ENCODE assay signal across 10 mouse cellular contexts in the genomic region with DNA sequence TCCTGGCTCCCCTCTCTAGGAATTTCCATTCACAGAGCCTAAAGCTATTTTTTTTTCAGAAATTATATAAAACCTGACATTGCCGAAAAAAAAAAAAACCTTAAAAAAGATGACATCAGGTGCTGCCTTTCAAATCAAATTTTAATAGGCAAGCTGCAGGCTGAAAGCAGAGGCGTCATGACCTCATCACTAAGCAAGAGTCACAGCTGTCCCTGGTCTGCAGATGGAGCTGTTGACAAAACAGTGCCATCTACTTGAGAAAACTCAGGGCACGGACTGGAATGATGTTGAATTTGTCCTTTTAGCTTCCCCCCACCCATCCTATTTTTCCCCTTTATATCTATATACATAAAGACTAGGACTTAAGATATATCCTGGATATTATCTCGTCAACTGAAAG.
DNase-seq lines count a peak whose midpoint lies in the region; ATAC-seq and TF ChIP-seq lines count a peak whose summit lies in the region.
"Had no signal": no experiment of that assay in that cellular context is flagged by ENCODE, and none has a peak within 500 bp of the region (broad histone marks: within the 10 kb centered on the region; RNA-seq: fewer than 3 reads in every experiment).

No protein-coding gene starts in this region.

- no peak overlapping the region for H3K4me3 ChIP-seq in heart, postnatal 0 days (ENCODE audit: low read depth, low read length)
- no peak overlapping the region for H3K4me3 ChIP-seq in heart, embryonic 11.5 days (ENCODE audit: low read depth, low read length)
- H3K4me3 ChIP-seq in left cerebral cortex, adult 2 months = no peak overlapping the region
- no peak overlapping the region for H3K4me3 ChIP-seq in kidney, embryonic 15.5 days (replicated peaks)
- H3K4me3 ChIP-seq: embryonic facial prominence, embryonic 15.5 days had no signal

- no peak overlapping the region for H3K27ac ChIP-seq in heart, postnatal 0 days (ENCODE audit: low read depth)
- H3K27ac ChIP-seq in heart, embryonic 11.5 days (ENCODE audit: low read depth, low read length) = no peak overlapping the region
- H3K27ac ChIP-seq in left cerebral cortex, adult 2 months = no peak overlapping the region
- H3K27ac ChIP-seq in kidney, embryonic 15.5 days = no peak overlapping the region
- H3K27ac ChIP-seq: embryonic facial prominence, embryonic 15.5 days had no signal

- no peak for TF ChIP-seq EP300 in heart, postnatal 0 days (IDR thresholded peaks at IDR 0.05; ENCODE audit: low read depth)

- H3K27me3 ChIP-seq in heart, postnatal 0 days (ENCODE audit: control insufficient read depth, insufficient read depth, low read length) = no peaks in the 10 kb centered on the region
- H3K27me3 ChIP-seq in heart, embryonic 11.5 days (ENCODE audit: control insufficient read depth, insufficient read depth, low read length) = no peaks in the 10 kb centered on the region
- no peaks in the 10 kb centered on the region for H3K27me3 ChIP-seq in kidney, embryonic 15.5 days
- H3K27me3 ChIP-seq: embryonic facial prominence, embryonic 15.5 days had no signal

- H3K4me1 ChIP-seq in heart, postnatal 0 days (ENCODE audit: control insufficient read depth, insufficient read depth) = no peaks in the 10 kb centered on the region
- H3K4me1 ChIP-seq in heart, embryonic 11.5 days (ENCODE audit: control insufficient read depth, insufficient read depth, low read length) = no peaks in the 10 kb centered on the region
- no peaks in the 10 kb centered on the region for H3K4me1 ChIP-seq in kidney, embryonic 15.5 days
- H3K4me1 ChIP-seq: embryonic facial prominence, embryonic 15.5 days had no signal

- WGBS in heart, postnatal 0 days = 36% methylated on average over 4 of the region's 4 CpGs
- WGBS in heart, embryonic 11.5 days (ENCODE audit: insufficient replicate concordance) = 41% methylated on average over 4 of the region's 4 CpGs
- 43% methylated on average over 4 of the region's 4 CpGs for WGBS in kidney, embryonic 15.5 days

- TF ChIP-seq CTCF in heart, postnatal 0 days (IDR thresholded peaks at IDR 0.05; ENCODE audit: low read depth) = peak; percentile 47
- TF ChIP-seq CTCF in left cerebral cortex, adult 2 months (IDR thresholded peaks at IDR 0.05) = peak; percentile 49

- H3K4me2 ChIP-seq in heart, postnatal 0 days (ENCODE audit: low read depth, low read length) = no peak overlapping the region
- H3K4me2 ChIP-seq in heart, embryonic 11.5 days = no peak overlapping the region
- no peak overlapping the region for H3K4me2 ChIP-seq in kidney, embryonic 15.5 days
- H3K4me2 ChIP-seq: embryonic facial prominence, embryonic 15.5 days had no signal

- no peak overlapping the region for H3K9ac ChIP-seq in heart, postnatal 0 days (replicated peaks; ENCODE audit: low read depth, low read length)
- no peak overlapping the region for H3K9ac ChIP-seq in heart, embryonic 11.5 days (ENCODE audit: low read depth, low read length)
- no peak overlapping the region for H3K9ac ChIP-seq in kidney, embryonic 15.5 days
- H3K9ac ChIP-seq: embryonic facial prominence, embryonic 15.5 days had no signal

- no peaks in the 10 kb centered on the region for H3K9me3 ChIP-seq in heart, postnatal 0 days (replicated peaks; ENCODE audit: control insufficient read depth, low read length)
- no peaks in the 10 kb centered on the region for H3K9me3 ChIP-seq in heart, embryonic 11.5 days (replicated peaks; ENCODE audit: control insufficient read depth, low read length)
- no peaks in the 10 kb centered on the region for H3K9me3 ChIP-seq in kidney, embryonic 15.5 days (replicated peaks)
- H3K9me3 ChIP-seq: embryonic facial prominence, embryonic 15.5 days had no signal

- intact Hi-C loops in left cerebral cortex, adult 2 months (cut with DNase I) = loop anchor here (5.0 kb wide), 1 partner anchor 501 kb away; no protein-coding TSS in a partner anchor

- no peaks in the 10 kb centered on the region for H3K36me3 ChIP-seq in heart, postnatal 0 days (replicated peaks; ENCODE audit: control insufficient read depth, insufficient read depth, low read length)
- no peaks in the 10 kb centered on the region for H3K36me3 ChIP-seq in heart, embryonic 11.5 days (ENCODE audit: control insufficient read depth, insufficient read depth, low read length)
- no peaks in the 10 kb centered on the region for H3K36me3 ChIP-seq in kidney, embryonic 15.5 days
- H3K36me3 ChIP-seq: embryonic facial prominence, embryonic 15.5 days had no signal

- ATAC-seq in heart, postnatal 0 days (ENCODE audit: insufficient read depth, low read depth) = no peak
- no peak for ATAC-seq in heart, embryonic 11.5 days (replicated peaks; ENCODE audit: insufficient number of reproducible peaks, low FRiP score, low TSS enrichment)
- no peak for ATAC-seq in kidney, embryonic 15.5 days (replicated peaks; ENCODE audit: low FRiP score)

- DNase-seq in heart, postnatal 0 days (ENCODE audit: low spot score) = no peak
- DNase-seq in A20 (ENCODE audit: low read depth, low spot score) = peak; percentile 16
- DNase-seq in cerebellum, postnatal 36 days = peak; percentile 29 to 30
- DNase-seq in left cerebral cortex, adult 2 months (ENCODE audit: extremely low spot score in 1 of 2, low spot score in 2 of 2) = peak in 1 of 2 experiments; percentile 20
- no peak for DNase-seq in urinary bladder, postnatal 4 days (ENCODE audit: low spot score in 2 of 2)
- DNase-seq in thymus, postnatal 25 days = no peak
- DNase-seq: kidney, postnatal 14 days had no signal

Comparison
In these comparisons a context has a peak if more than half of its experiments do, and no peak if none do; other contexts are left out.
1. DNase-seq: peak in A20 (single experiment) and cerebellum, postnatal 36 days (2 of 2); none in heart, postnatal 0 days (single experiment), urinary bladder, postnatal 4 days (0 of 2) and thymus, postnatal 25 days (single experiment).